Mouse (Mus musculus) ovary, adult 2 months (tissue): Measurements from ENCODE around the gene Oxa1l. TPM values are rescaled to one million over a fixed set of nuclear protein-coding genes. Genes with fewer than 3 reads are reported as not detected.

ENCODE experiments used
- polyA plus RNA-seq: library from polyadenylated mRNA; depleted of rRNA; stranded (reverse); fragments of >200 nt; gene quantifications from 2 replicates; pipeline ENCODE4 v1.2.3, GENCODE M21; 2012; rRNA removed

The Oxa1l gene
- polyA plus RNA-seq, result 241 and 250 TPM in 2 replicates

GRCm38 (mm10) chr14:54360577-54361340 lies at the start of gene Oxa1l:
TSS of gene Oxa1l (plus strand) at chr14:54360834.

GRCm38 (mm10) chr14:54417623-54418081 lies 57.0 kb downstream of the Oxa1l start, which contains the start of gene Slc7a7:
TSS of gene Slc7a7 (minus strand) at chr14:54417780.

Other genes with a start within 250 kb of the Oxa1l start
- gene Dad1, start 106.7 kb upstream of the Oxa1l start, polyA plus RNA-seq, result 639 and 968 TPM in 2 replicates
- gene Abhd4, start 106.6 kb upstream of the Oxa1l start, polyA plus RNA-seq, result 131 and 187 TPM in 2 replicates
- not detected in 2 replicates for gene Olfr49, start 75.9 kb upstream of the Oxa1l start, polyA plus RNA-seq
- 29.5 and 33.5 TPM in 2 replicates for gene Slc7a7, start 56.9 kb downstream of the Oxa1l start, polyA plus RNA-seq
- 312 and 887 TPM in 2 replicates for gene Mrpl52, start 66.1 kb downstream of the Oxa1l start, polyA plus RNA-seq
- gene Mmp14, start 70.8 kb downstream of the Oxa1l start, polyA plus RNA-seq, result 466 and 518 TPM in 2 replicates
- gene Lrp10, start 103.3 kb downstream of the Oxa1l start, polyA plus RNA-seq, result 183 and 195 TPM in 2 replicates
- 5.3 and 7.4 TPM in 2 replicates for gene Rem2, start 115.3 kb downstream of the Oxa1l start, polyA plus RNA-seq
- 26.2 and 38.4 TPM in 2 replicates for gene Prmt5, start 156.7 kb downstream of the Oxa1l start, polyA plus RNA-seq
- gene Haus4, start 193.8 kb downstream of the Oxa1l start, polyA plus RNA-seq, result 18.1 and 26.5 TPM in 2 replicates
- gene Ajuba, start 216.7 kb downstream of the Oxa1l start, polyA plus RNA-seq, result 36.7 and 50.0 TPM in 2 replicates
- gene 4931414P19Rik, start 245.2 kb downstream of the Oxa1l start, polyA plus RNA-seq, result 6.8 and 9.0 TPM in 2 replicates